Mouse (Mus musculus): Measurements from ENCODE around the gene Saa3. TPM values are rescaled to one million over a fixed set of nuclear protein-coding genes. Genes with fewer than 3 reads are reported as not detected.
"Not testable (repeated sequence)": the region's sequence is repeated elsewhere in the genome, so short reads cannot be mapped to it uniquely, and the experiment has no call there.

Gene Saa3
- polyA plus RNA-seq, 1 experiment from 2014 or later = 0.20 TPM

DNA sequence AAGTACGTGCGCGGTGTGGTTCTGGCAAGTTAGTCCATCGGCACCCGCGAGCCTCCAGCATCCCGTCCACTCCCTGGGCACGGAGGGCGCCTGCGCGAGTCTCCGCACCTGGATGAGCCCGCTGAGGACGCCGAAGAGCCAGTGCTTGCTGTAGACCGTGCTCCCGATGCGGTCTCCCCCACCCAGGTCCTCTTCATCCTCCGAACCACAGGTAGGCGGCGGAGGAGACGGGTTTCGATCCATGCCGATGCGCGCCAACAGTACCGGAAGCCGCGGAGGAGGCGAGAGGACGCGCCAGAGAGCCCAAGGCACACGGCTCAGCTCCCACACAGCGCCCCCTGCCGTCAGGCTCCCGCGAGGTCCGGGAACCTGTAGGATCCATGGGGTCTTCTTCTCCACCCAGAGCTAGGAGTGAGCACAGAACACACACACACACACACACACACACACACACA lies 5.1 kb downstream of the Saa3 start, which contains the start of gene Saal1:
TSS of gene Saal1 (minus strand) at position 291 of the 455 bp plus-strand sequence.
- Histone ChIP-seq H3K27ac (ENCODE audit: poor library complexity, severe bottlenecking) (peak within 1 kb of the TSS; percentile 54), H3K4me1 (replicated peaks) (peaks cover 10% of the 10 kb centered on the region), H3K27me3 (replicated peaks) (no peaks in the 10 kb centered on the region), H3K36me3 (peaks cover 27% of the 10 kb centered on the region), H3K9me3 (replicated peaks) (no peaks in the 10 kb centered on the region), H3K4me3 (peak within 1 kb of the TSS; percentile 97), H3K9ac (peak within 1 kb of the TSS; percentile 98), H3K4me2 (peak within 1 kb of the TSS; percentile 66)
- 0% methylated on average over 38 of the region's 38 CpGs for WGBS
- ATAC-seq (ENCODE audit: insufficient number of reproducible peaks, low FRiP score) = peak; percentile 94

DNA sequence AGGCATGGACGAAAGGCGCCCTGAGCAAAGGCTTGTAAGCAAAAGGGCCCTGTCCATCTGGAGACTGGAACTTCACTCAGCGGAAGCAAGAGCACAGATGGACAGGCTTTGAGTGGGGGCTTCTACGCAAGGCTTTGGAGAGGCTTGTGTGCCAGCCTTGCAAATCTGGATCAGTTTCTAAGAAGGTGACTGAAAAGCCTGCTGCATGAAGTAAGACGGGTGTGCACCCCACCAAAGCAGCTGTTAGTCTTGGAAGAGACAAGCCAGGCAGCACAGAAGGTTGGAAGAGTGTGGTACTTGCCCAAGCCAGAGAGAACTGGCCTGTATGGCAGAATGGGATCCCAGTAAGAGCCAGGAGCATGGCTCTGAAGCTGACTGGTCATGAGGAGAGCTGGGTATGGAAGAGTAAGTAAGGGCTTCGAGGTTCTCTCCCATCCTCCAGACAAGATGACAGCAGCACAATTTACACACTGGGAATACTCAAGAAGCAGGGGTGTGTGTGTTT lies 14.9 kb downstream of the Saa3 start:
- H3K4me1 ChIP-seq (replicated peaks) = 0 out of 2 replicates have a peak, but pooled peaks cover 2% of the 10 kb centered on the region
- no peak overlapping the region for H3K4me3 ChIP-seq
- no peaks in the 10 kb centered on the region for H3K9me3 ChIP-seq (replicated peaks)
- no peak overlapping the region for H3K27ac ChIP-seq (ENCODE audit: poor library complexity, severe bottlenecking)
- ATAC-seq (ENCODE audit: insufficient number of reproducible peaks, low FRiP score) = no peak
- no peak overlapping the region for H3K9ac ChIP-seq
- no peaks in the 10 kb centered on the region for H3K27me3 ChIP-seq (replicated peaks)
- 87% methylated on average over 6 of the region's 6 CpGs for WGBS
- no peak overlapping the region for H3K4me2 ChIP-seq
- peaks cover 88% of the 10 kb centered on the region for H3K36me3 ChIP-seq

DNA sequence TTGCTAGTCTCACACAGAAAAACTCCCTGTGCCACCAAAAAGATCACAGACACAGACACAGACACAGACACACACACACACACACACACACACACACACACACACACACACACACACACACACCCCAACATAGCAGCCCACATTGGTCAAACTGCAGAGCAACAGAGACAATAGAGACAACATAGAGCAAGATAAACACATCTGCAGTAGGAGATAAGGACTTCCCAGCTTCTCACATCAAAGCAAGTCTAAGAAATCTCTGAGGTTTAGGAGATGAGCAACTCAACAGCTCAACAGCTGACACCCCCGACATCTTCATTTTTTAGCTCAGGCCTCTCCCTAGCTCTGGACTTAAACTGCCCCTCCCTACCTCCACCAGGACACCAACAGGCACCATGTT lies 18.7 kb downstream of the Saa3 start:
- no peak overlapping the region for H3K4me3 ChIP-seq
- ATAC-seq (ENCODE audit: insufficient number of reproducible peaks, low FRiP score) = 0 out of 2 replicates have a peak, but pooled peaks have one; percentile 29
- H3K9me3 ChIP-seq (replicated peaks) = no peaks in the 10 kb centered on the region
- no peaks in the 10 kb centered on the region for H3K27me3 ChIP-seq (replicated peaks)
- no peak overlapping the region for H3K9ac ChIP-seq
- no peaks in the 10 kb centered on the region for H3K4me1 ChIP-seq (replicated peaks)
- no peak overlapping the region for H3K27ac ChIP-seq (ENCODE audit: poor library complexity, severe bottlenecking)
- peaks cover 67% of the 10 kb centered on the region for H3K36me3 ChIP-seq
- WGBS = 27% methylated on average over 1 of the region's 1 CpGs
- no peak overlapping the region for H3K4me2 ChIP-seq

DNA sequence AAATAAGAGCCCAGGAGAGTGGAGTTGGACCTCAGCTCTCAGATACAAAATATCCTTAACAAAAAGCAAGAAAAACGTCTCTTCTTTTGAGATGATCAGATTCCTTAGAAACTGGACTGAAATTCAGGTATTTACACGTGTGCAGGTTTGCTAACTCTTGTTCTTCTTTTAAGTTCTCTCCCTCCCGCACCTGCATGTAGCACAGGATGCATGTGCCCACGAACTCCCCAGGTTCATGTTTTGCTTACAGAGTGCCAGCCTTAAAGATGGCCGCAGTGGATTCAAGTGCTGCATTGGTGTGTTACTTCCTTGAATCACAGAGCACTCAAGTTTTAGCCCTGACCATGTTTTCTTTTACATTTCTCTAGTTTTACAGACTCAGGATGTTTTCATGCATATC lies 28.7 kb downstream of the Saa3 start:
- no peak overlapping the region for H3K9ac ChIP-seq
- 84% methylated on average over 5 of the region's 5 CpGs for WGBS
- H3K9me3 ChIP-seq (replicated peaks) = 0 out of 2 replicates have a peak, but pooled peaks cover 4% of the 10 kb centered on the region
- ATAC-seq (ENCODE audit: insufficient number of reproducible peaks, low FRiP score) = no peak
- no peak overlapping the region for H3K4me3 ChIP-seq
- H3K4me2 ChIP-seq = no peak overlapping the region
- no peaks in the 10 kb centered on the region for H3K27me3 ChIP-seq (replicated peaks)
- H3K36me3 ChIP-seq = peaks cover 38% of the 10 kb centered on the region
- H3K4me1 ChIP-seq (replicated peaks) = no peaks in the 10 kb centered on the region
- H3K27ac ChIP-seq (ENCODE audit: poor library complexity, severe bottlenecking) = no peak overlapping the region

DNA sequence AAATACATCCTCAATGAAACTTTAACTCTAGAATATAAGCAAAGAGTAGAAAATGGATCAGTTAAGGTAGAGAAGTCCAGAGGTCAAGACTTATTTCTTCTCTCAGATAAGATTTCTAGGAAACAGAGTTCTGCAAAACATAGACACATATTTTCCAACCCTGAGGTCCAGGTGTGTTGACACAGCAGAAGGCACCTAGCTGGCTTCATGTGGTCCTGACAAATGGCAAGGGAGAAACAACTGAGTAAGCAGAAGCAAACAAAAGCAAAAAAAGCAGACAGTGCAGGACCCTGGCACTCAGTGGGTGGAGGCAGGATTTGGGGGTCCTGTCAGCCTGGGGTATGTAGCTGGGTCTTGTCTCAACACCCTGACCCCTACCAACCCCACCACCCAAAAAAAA lies 34.8 kb downstream of the Saa3 start:
- Histone ChIP-seq H3K9me3 (replicated peaks) (0 out of 2 replicates have a peak, but pooled peaks cover 4% of the 10 kb centered on the region), H3K4me1 (replicated peaks) (no peaks in the 10 kb centered on the region), H3K27ac (ENCODE audit: poor library complexity, severe bottlenecking) (no peak overlapping the region), H3K4me2 (no peak overlapping the region), H3K4me3 (no peak overlapping the region), H3K36me3 (no peaks in the 10 kb centered on the region), H3K9ac (no peak overlapping the region), H3K27me3 (replicated peaks) (0 out of 2 replicates have a peak, but pooled peaks cover 2% of the 10 kb centered on the region)
- no peak for ATAC-seq (ENCODE audit: insufficient number of reproducible peaks, low FRiP score)

DNA sequence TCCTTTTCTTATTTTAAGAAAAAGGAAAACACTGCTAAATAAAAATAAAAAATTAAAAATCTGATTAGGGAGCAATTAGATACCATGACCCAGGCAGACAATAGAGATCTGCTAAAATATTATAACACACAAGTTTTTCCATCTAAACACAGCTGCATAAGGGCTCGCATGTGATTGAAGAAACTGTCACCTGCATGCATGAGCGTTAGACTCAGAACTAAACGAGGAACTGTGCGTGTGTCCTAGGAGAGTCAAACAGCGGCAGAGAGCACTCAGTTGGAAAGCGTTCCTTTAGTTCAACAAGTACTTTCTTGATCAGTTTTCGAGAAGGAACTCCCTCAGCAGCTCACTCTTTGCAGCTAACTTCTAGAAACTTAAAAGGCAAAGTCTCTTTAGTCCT lies 36.5 kb downstream of the Saa3 start:
- not testable (repeated sequence) for H3K27ac ChIP-seq (ENCODE audit: poor library complexity, severe bottlenecking); H3K9ac ChIP-seq; ATAC-seq (ENCODE audit: insufficient number of reproducible peaks, low FRiP score); H3K36me3 ChIP-seq; H3K4me2 ChIP-seq; H3K4me1 ChIP-seq (replicated peaks); H3K9me3 ChIP-seq (replicated peaks); H3K27me3 ChIP-seq (replicated peaks); H3K4me3 ChIP-seq
- WGBS = 85% methylated on average over 7 of the region's 7 CpGs

DNA sequence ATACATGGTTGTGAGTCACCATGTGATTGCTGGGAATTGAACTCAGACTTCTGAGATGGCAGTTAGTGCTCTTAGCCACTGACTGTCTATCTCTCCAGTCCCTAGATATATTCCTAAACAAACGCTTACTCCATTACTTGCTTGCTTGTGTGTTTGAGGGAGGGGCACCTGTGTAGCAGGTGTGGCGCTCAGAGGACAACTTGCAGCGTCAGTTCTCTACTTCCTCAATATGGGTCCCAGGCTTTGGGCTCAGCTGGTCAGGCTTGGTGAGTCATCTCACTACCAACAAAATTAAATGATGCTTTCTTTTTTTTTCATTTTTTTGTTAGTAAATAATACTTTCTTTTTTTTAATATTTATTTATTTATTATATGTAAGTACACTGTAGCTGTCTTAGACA lies 37.1 kb downstream of the Saa3 start:
- Histone ChIP-seq H3K4me1 (replicated peaks) (no peaks in the 10 kb centered on the region), H3K9me3 (replicated peaks) (0 out of 2 replicates have a peak, but pooled peaks cover 4% of the 10 kb centered on the region), H3K4me2 (no peak overlapping the region), H3K27me3 (replicated peaks) (peaks cover 2% of the 10 kb centered on the region; the same call in 1 of the 2 replicates), H3K9ac (no peak overlapping the region), H3K4me3 (no peak overlapping the region), H3K27ac (ENCODE audit: poor library complexity, severe bottlenecking) (no peak overlapping the region), H3K36me3 (no peaks in the 10 kb centered on the region)
- ATAC-seq (ENCODE audit: insufficient number of reproducible peaks, low FRiP score) = no peak
- WGBS = 77% methylated on average over 3 of the region's 3 CpGs

DNA sequence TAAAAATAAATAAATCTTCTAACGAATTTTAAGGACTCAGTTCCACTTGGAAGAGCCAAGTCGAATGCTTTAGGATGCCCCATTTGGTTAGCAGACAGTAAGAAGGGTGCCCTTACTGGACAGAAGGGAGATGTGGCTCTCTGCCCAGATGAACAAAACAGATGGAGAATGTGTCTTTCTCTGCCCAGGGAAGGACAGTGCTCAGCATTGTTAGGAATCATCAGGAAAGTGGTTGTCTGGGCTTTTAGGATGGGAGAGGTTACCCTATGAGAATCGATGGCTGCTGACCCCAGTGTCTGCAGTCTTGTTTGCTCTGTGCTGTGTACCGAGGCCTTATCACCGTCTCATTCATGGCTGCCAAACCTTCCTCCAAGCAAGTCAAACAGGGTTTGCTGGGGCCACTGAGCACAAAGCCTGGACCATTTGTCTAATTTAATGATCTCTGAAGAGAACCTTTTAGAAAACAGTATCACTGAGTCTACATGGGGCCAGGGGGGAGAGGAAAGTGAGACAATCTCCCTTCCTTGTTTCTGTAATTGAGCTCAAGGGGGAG lies 38.6 kb downstream of the Saa3 start:
- Histone ChIP-seq H3K36me3 (no peaks in the 10 kb centered on the region), H3K4me2 (no peak overlapping the region), H3K27me3 (replicated peaks) (peaks cover 2% of the 10 kb centered on the region; the same call in 1 of the 2 replicates), H3K27ac (ENCODE audit: poor library complexity, severe bottlenecking) (no peak overlapping the region), H3K9me3 (replicated peaks) (no peaks in the 10 kb centered on the region), H3K4me3 (no peak overlapping the region), H3K9ac (no peak overlapping the region), H3K4me1 (replicated peaks) (0 out of 2 replicates have a peak, but pooled peaks cover 6% of the 10 kb centered on the region)
- ATAC-seq (ENCODE audit: insufficient number of reproducible peaks, low FRiP score) = no peak
- 49% methylated on average over 5 of the region's 5 CpGs for WGBS

DNA sequence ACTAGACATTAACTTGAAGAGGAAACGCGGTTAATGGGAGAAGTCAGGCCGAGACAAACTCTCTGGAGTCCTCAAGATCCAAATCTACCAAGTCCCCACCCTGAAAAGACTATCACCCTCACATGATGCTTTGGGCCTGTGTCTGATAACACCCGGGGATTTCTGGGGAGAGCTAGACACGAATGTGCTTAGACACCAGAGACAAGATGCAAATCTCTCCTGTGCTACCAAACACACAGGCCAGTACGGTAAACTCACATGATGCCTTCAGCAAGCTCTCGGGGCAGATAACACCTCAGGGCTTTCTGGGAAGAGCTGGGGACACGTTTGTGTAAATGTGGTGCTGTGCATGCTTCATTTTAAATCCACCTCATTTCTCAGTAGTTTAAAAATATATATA lies 39.6 kb downstream of the Saa3 start:
- ATAC-seq (ENCODE audit: insufficient number of reproducible peaks, low FRiP score) = no peak
- Histone ChIP-seq H3K9me3 (replicated peaks) (no peaks in the 10 kb centered on the region), H3K27me3 (replicated peaks) (peaks cover 2% of the 10 kb centered on the region; the same call in 1 of the 2 replicates), H3K9ac (no peak overlapping the region), H3K27ac (ENCODE audit: poor library complexity, severe bottlenecking) (no peak overlapping the region), H3K36me3 (no peaks in the 10 kb centered on the region), H3K4me2 (no peak overlapping the region), H3K4me3 (no peak overlapping the region), H3K4me1 (replicated peaks) (0 out of 2 replicates have a peak, but pooled peaks cover 6% of the 10 kb centered on the region)
- 77% methylated on average over 8 of the region's 8 CpGs for WGBS

DNA sequence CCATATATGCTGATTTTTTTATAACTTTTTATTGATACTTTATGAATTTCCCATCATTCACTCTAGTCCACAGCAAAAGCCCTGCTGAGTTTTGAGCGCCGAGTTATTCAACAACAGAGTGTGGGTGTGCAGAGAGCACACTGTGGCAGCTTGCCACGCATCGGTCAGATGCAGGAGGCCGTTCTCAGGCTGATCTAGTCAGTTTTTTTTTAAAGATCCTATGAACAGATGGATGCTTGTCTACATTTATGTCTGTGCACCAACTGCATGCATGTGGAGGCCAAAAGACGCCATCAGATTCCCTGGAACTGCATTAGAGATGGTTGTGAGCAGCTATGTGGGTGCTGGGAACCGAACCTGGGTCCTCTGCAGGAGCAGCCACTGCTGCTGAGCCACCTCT lies 40.4 kb downstream of the Saa3 start:
- no peak for ATAC-seq (ENCODE audit: insufficient number of reproducible peaks, low FRiP score)
- H3K9me3 ChIP-seq (replicated peaks) = no peaks in the 10 kb centered on the region
- no peak overlapping the region for H3K27ac ChIP-seq (ENCODE audit: poor library complexity, severe bottlenecking)
- H3K9ac ChIP-seq = no peak overlapping the region
- H3K27me3 ChIP-seq (replicated peaks) = peaks cover 2% of the 10 kb centered on the region; the same call in 1 of the 2 replicates
- WGBS = 90% methylated on average over 7 of the region's 7 CpGs
- H3K4me2 ChIP-seq = no peak overlapping the region
- H3K36me3 ChIP-seq = no peaks in the 10 kb centered on the region
- H3K4me3 ChIP-seq = no peak overlapping the region
- 0 out of 2 replicates have a peak, but pooled peaks cover 6% of the 10 kb centered on the region for H3K4me1 ChIP-seq (replicated peaks)

DNA sequence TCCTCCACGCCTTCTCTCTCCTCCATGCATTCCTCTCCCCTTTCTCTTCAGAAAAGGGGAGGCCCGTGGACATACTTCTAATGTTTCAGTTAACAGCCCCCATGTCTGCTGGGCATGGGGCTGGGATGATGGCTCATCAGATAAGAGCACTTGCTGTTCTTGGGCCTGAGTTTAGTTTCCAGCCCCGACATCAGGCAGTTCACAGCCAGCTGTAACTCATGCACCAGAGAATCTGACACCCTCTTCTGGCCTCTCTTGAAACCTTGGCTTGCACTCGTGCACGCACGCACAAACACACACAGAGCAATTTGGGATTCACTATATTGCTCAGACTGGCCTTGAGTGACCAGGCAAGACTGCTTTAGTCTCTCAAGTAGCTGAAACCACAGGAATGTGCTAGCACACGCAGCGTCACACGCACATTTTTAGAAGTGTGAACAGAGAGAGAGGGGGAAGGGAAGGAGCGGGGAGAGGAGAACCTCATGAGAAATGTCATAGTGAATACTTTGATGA lies 43.3 kb downstream of the Saa3 start, which contains the start of gene Tph1:
TSS of gene Tph1 (minus strand) at position 378 of the 513 bp plus-strand sequence.
- WGBS = 30% methylated on average over 10 of the region's 10 CpGs
- H3K9ac ChIP-seq = no peak within 1 kb of the TSS
- no peaks in the 10 kb centered on the region for H3K36me3 ChIP-seq
- H3K4me3 ChIP-seq = no peak within 1 kb of the TSS
- peaks cover 19% of the 10 kb centered on the region for H3K27me3 ChIP-seq (replicated peaks)
- H3K4me1 ChIP-seq (replicated peaks) = peaks cover 11% of the 10 kb centered on the region
- no peak within 1 kb of the TSS for H3K4me2 ChIP-seq
- no peak for ATAC-seq (ENCODE audit: insufficient number of reproducible peaks, low FRiP score)
- H3K9me3 ChIP-seq (replicated peaks) = no peaks in the 10 kb centered on the region
- H3K27ac ChIP-seq (ENCODE audit: poor library complexity, severe bottlenecking) = no peak within 1 kb of the TSS
